Mouse (Mus musculus): Measurements from ENCODE around the gene Hnf1a.
"Not testable (repeated sequence)": the region's sequence is repeated elsewhere in the genome, so short reads cannot be mapped to it uniquely, and the experiment has no call there.

Gene Hnf1a

DNA sequence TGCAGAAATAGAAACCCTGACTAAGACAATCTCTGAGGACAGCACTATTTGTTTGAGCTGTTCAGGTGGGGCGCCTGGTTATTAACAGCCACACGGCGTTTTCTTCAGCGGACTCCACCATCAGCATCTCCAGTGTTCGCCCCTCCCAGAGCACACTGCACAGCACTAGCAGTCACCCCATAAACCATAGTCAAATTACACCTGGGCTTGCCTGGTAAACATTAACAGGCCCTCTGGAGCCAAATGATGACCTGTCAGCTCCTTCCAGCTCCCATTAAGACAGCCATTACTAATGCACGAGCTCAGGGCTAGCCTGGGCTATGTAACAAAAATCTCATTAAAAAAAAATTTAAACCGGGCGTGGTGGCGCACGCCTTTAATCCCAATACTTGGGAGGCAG, 25.8 kb downstream of the Hnf1a start:
- DNase-seq (ENCODE audit: low spot score), result no peak

DNA sequence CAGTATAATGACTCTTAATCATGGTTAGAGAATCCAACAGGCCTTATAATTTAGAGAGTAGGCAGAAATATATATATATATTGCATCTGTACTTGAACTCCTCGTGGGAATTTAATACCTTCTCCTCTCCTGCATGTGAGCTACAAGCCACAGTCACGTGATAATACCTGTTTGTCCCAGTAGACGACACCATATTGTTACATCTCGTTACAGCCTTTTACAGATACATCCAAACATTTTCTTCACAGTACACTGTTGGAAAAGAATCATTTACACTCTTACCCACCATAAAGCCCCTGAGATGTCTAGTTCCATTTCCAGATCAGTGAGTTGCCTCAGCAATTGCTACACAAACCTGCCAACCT, 28.1 kb downstream of the Hnf1a start:
- DNase-seq (ENCODE audit: low spot score), result no peak

DNA sequence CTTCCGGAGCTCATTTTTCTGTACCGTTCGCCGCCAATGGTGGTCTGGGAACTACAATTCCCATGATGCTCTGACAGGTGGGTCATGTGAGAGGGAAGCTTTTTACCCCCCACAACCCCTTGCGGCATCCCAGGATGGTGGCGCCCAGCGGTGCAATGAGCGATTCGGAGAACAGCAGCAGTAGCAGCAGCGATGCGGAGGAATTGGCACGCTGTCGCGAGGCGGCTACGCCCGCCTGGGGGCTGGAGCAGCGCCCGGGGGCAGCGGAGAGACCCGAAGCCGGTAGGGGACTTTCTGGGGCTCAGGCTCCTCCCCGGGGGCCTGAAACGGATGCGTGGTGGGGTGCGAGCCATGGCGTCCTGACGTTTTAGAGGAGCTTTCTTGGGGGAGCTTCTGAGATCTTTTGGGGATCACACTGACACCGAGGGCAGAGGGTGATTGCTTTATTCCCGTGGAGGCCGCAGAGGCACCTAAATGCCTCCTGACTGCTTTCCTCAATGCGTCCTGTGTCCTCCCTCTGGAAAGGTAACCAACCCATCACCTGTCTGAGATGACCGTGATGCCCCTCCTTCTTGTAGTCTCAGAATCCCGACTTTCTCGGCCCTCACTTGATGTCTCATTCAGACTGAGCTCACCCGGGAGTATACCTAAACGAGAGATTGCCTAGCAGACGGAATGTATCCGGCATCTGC, 28.7 kb downstream of the Hnf1a start, which contains the start of gene 2210016L21Rik:
TSS of gene 2210016L21Rik (plus strand) at position 85 of the 692 bp plus-strand sequence.
- DNase-seq (ENCODE audit: low spot score), result peak; percentile 96

DNA sequence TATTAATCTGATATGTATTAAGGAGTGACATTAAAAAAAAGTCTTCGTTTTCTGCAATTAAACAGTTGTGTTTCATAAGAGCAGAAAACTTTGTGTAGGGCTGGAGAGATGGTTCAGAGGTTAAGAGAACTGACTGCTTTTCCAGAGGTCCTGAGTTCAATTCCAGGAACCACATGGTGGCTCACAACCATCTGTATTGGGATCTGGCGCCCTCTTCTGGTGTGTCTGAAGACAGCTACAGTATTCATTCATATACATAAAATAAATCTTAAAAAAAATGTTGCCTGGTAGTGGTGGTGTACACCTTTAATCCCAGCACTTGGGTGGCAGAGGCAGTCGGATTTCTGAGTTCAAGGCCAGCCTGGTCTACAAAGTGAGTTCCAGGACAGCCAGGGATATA, 29.8 kb downstream of the Hnf1a start:
- DNase-seq (ENCODE audit: low spot score), result not testable (repeated sequence)

DNA sequence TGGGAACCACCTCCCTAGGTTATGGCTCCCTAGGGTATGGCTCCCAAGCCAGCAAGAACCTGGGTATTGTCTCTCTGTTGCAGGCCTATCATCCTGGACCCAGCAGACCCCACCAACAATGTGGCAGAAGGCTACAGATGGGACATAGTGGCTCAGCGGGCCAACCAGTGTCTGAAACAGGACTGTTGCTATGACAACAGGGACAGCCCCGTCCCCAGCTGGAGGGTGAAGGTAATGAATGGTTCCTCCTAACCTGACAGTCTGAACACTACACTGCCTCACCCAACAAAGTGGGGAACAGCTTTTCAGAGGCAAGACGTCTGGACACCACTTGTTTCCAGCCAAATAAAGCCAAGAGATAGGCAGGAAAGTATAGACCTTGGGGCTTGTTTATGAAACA, 35.1 kb downstream of the Hnf1a start:
- peak; percentile 63 for DNase-seq (ENCODE audit: low spot score)

DNA sequence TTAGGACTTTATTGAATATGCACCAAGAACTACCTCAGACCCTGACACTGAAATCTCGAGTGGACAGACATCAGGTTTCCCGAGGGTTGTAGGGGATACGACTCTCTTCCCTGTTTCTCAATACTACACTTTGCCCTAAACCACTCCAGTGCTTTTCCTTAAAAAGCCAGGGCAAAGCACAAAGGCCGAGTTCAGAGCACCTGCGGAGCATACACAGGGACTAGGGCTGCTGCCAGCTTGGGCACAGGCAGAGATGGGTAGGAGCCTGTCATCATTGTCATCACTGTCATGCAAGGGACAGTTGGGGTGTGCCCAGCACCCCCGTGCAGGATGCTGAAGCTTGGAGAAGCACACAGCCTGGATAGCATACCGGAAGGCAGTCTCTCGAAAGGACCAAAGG, 37.7 kb downstream of the Hnf1a start:
- no peak for DNase-seq (ENCODE audit: low spot score)

DNA sequence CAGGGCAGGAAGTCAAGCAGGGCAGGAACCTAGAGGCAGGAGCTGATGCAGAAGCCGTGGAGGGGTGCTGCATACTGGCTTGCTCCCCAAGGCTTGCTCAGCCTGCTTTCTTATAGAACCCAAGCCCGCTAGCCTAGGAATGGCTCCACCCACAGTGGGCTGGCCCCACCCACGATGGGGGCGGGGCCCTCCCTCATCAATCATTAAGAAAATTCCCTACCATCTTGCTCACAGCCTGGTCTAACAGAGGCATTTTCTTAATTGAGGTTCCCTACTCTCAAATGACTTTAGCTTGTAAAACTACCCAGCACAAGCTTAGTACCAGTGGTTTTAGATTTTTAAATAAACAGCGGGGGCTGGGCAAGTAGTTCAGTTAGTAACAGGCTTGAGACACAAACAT, 39.3 kb downstream of the Hnf1a start:
- no peak for DNase-seq (ENCODE audit: low spot score)

DNA sequence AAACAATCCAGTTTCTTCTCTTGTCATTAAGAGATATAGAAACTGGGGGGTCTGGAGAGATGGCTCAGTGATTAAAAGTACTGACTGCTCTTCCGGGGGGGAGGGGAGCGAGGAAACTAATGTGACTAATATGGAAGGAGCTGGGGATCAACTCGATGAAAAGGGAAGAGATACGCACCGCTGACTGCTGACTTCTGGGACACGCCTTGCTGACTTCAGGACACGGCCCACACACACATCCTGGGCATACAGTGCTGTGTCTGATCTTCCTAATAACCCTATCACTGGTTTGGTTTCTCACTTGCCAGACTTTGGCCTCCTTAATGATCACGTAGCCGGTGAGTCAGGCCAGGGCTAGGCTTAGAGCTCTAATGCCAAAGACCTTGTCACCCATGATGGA, 44.1 kb downstream of the Hnf1a start:
- DNase-seq (ENCODE audit: low spot score), result no peak

DNA sequence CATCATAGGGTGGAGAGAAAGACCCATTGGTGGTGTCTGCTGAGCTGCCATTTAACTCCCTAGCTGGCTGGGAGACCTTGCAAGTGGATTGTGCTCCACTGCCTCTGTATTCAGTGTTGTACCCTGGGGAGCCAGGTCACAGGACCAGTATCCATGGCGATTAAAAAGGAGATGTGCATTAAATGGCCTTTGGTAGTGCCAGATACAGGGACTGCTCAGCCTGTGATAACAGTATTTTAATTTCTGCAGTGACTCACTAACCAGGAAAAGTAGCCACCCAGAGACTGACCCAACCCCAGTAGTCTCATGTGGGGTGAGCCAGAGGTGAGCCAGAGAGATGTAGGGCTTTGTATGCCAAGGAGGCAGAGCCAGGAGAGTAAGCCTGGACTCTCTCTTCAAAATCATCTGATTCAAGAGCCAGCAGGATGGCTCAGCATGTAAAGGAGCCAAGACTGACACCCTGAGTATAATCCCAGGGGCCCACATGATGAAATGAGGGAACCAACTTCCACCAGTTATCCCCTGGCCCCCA, 44.7 kb downstream of the Hnf1a start:
- no peak for DNase-seq (ENCODE audit: low spot score)

DNA sequence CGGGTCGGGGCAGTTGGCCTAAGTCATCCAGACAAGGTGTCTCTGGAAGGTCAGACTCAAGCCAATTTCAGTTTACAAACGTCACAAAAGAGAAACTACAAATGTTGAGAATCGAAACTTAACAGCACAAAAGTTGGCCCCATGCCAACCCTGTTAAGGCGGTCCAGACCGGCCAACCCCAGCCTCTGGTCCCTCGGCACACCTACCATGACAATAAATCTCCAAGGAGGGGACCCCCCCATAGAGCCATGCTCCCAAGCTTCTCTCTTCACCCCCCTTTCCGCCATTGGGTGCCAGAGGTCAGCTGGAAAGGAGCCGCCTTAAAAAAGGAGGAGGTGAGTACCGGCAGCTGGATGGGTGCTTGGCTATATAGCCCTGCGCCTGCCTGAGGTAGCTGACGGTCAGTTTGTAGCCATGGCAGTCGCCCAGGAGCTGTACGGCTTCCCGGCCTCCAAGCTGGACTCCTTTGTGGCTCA, 47.9 kb downstream of the Hnf1a start, which contains the start of gene Oasl1:
TSS of gene Oasl1 (plus strand) at position 243 of the 476 bp plus-strand sequence.
- DNase-seq (ENCODE audit: low spot score), result no peak

DNA sequence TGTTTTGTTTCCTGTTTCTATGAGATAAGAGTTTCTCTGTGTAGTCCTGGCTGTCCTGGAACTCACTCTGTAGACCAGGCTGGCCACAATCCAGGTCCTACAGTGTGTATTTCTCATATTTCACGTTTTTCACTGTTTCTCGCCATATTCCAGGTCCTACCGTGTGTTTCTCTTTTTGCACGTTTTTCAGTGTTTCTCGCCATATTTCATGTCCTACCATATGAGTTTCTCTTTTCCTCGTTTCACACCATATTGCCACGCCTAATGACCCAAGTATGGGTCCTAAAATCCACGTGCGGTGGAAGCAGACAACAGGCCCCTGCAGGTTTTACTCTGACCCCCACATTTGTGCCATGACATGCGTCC, 48.5 kb downstream of the Hnf1a start:
- no peak for DNase-seq (ENCODE audit: low spot score)

DNA sequence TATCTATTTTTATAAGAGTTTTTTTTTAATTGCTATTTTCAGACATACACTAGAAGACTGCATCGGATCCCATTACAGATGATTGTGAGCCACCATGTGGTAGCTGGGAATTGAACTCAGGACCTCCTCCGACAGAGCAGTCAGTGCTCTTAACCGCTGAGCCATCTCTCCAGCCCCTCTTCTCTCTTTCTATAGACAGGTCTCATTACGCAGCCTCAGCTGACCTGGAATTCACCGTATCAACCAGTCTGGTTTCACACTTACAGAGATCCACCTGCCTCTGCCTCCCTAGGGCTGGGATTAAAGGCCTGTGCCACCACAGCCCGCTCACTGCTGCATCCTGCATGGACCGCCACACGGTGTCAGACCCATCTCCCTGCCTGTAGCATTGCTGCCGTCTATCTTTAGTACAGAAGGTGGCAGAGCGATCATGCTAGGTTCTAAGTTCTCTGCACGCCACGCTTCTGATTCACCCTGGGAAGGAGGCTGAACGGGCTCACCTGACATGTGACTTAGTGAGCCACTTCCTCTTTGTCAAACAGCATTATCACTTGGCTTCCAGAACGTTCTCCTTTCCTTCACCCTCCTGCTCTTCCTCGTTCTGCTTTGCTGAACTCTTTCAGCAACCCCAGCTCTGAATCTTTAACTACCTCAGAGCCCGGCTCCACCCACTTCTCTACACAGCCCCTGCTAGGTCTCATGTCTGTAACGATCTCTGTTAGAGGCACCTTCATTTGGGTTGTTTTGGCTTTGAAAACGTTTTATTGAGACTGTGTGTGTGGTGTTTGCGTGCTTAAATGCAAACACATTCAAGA, 49.1 kb downstream of the Hnf1a start:
- no peak for DNase-seq (ENCODE audit: low spot score)

DNA sequence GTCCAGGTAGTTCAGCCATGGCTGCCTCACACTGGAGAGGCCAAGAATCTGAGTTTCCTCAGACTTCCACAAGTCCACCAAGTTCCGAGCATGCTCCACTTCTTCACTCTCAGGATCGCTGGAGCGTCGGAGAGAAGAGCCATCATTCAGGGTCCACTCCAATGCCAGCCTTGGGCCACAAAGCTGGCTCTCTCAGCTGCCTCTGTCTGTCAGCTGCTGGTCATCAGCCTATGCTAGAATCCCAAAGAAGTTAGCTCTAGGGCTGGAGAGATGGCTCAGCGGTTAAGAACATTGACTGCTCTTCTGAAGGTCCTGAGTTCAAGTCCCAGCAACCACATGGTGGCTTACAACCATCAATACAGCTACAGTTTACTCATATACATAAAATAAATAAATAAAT, 53.5 kb downstream of the Hnf1a start:
- not testable (repeated sequence) for DNase-seq (ENCODE audit: low spot score)

DNA sequence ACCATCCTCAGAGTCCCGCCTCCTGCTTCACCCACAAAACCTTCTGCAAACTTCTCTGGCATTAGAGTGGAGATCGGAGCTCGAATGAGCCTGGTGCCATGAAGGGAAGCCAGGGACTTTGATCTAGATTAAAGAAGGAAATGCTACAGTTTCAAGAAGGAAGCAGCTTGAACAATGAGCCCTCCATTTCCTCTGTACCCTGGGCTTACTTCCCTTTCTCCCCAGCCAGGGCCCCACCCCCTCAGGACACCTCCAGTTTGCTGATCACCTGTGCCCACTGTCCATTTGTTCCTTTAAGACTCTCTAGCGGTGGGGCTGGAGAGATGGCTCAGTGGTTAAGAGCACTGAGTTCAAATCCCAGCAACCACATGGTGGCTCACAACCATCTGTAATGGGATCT, 54.1 kb downstream of the Hnf1a start:
- no peak for DNase-seq (ENCODE audit: low spot score)

GRCm38 (mm10) chr5:114915854-114916253, 55.0 kb downstream of the Hnf1a start:
- no peak for DNase-seq (ENCODE audit: low spot score)

DNA sequence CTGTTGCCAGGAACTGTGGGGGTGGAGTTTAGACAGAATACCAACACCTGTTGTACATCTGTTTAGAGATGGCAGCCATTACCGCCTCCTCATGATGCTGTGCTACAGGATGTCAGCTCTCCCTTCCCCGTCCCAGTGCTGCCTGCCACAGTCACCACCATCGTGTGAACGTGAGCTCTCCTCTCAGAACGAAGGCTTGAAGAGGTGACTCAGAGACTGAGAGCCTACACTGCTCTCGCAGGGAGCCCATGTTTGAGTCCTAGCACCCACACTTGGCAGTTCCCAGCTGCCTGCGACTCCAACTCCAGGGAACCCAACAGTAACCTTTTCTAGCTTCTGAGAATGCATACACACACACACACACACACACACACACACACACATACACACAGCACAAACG, 56.0 kb downstream of the Hnf1a start:
- DNase-seq (ENCODE audit: low spot score), result no peak

DNA sequence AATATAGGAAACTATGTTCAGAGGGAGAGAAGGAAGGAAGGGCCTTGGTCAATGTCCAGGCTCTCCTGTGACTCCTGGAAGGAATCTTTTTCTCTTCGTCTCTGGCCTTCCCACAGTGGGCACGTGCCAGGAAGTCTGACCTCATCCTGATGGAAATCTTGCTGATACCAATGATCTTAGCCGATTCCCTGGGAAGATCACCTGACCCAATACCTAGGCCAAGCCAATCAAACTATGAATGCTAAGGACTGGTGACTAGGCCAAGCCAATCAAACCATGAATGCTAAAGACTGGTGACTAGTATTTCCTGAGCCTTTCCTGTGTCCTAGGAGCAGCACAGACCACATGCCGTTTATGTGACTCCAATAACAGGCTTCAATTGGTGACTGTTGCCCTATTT, 57.2 kb downstream of the Hnf1a start:
- no peak for DNase-seq (ENCODE audit: low spot score)

GRCm38 (mm10) chr5:114908598-114909305, 62.1 kb downstream of the Hnf1a start:
- peak; percentile 25 for DNase-seq (ENCODE audit: low spot score)

- DNase-seq (ENCODE audit: low spot score), result peak; percentile 76
These were observed 68.5 kb downstream of the Hnf1a start for GRCm38 (mm10) chr5:114902413-114902812.

All from embryo, embryonic 10 days (tissue).